Mouse (Mus musculus) neural tube, embryonic 11.5 days (tissue): ENCODE data around the gene Pif1. TPM values are rescaled to one million over a fixed set of nuclear protein-coding genes. Genes with fewer than 3 reads are reported as not detected.

ENCODE experiments used
- polyA plus RNA-seq: library from polyadenylated mRNA; unstranded; fragments of >200 nt; fragmentation: Nextera tagmentation; extraction: Ambion mirVana; gene quantifications from 2 replicates; pipeline ENCODE4 v1.2.1, GENCODE M21; 2014

The Pif1 gene
- polyA plus RNA-seq, 1 experiment from 2014 or later = 10.2 TPM

Other genes starting within 250 kb of the Pif1 start
- gene Pdcd7, start 241.1 kb upstream of the Pif1 start, polyA plus RNA-seq = 13.7 and 14.3 TPM in 2 replicates
- 0.37 and 0.82 TPM in 2 replicates for gene Ubap1l, start 226.1 kb upstream of the Pif1 start, polyA plus RNA-seq
- 0.66 and 0.76 TPM in 2 replicates for gene Kbtbd13, start 195.5 kb upstream of the Pif1 start, polyA plus RNA-seq
- gene Rasl12, start 188.7 kb upstream of the Pif1 start, polyA plus RNA-seq = 6.9 and 7.8 TPM in 2 replicates
- not detected in 2 replicates for gene Slc51b, start 164.2 kb upstream of the Pif1 start, polyA plus RNA-seq
- 19.8 and 20.5 TPM in 2 replicates for gene Mtfmt, start 151.4 kb upstream of the Pif1 start, polyA plus RNA-seq
- gene Spg21, start 126.2 kb upstream of the Pif1 start, polyA plus RNA-seq = 131 and 142 TPM in 2 replicates
- 0.21 TPM in 1 of 2 replicates, not detected in the other for gene Ankdd1a, start 67.0 kb upstream of the Pif1 start, polyA plus RNA-seq
- 10.5 and 13.3 TPM in 2 replicates for gene Plekho2, start 7.1 kb upstream of the Pif1 start, polyA plus RNA-seq
- gene Rbpms2, start 42.5 kb downstream of the Pif1 start, polyA plus RNA-seq = 20.4 and 20.7 TPM in 2 replicates
- gene Oaz2, start 80.8 kb downstream of the Pif1 start, polyA plus RNA-seq = 254 and 263 TPM in 2 replicates
- gene Zfp609, start 240.4 kb downstream of the Pif1 start, polyA plus RNA-seq = 9.1 and 9.2 TPM in 2 replicates